Mouse (Mus musculus) forebrain, embryonic 16.5 days (tissue): ENCODE measurements at regions not wholly inside any gene's neighbourhood (a gene's known extent, or its start where the extent isn't known, plus 50 kb on each side); places are given as distances from the start of the nearest gene placed in this dataset.

Experiments
- ATAC-seq: fragments of 200-750 bp; cut with Nextera tagmentation; 2 replicates; pipeline ENCODE4 v1.8.0; 2017; ENCODE audit warnings: mild to moderate bottlenecking, moderate library complexity
- H3K27ac ChIP-seq: fragments of 300-500 bp; sonication (generic); 2 replicates; pipeline ENCODE4 v1.5.1; 2014; ENCODE audit warnings: low read length, control low read depth
- H3K27me3 ChIP-seq: fragments of 300-500 bp; sonication (generic); replicated peaks from 2 replicates; pipeline ENCODE4 v1.6.1; 2014; ENCODE audit warnings: low read length; ENCODE audit not compliant: control insufficient read depth, insufficient read depth
- H3K36me3 ChIP-seq: fragments of 300-500 bp; sonication (generic); 2 replicates; pipeline ENCODE4 v1.6.1; 2014; ENCODE audit not compliant: control insufficient read depth, insufficient read depth
- H3K4me1 ChIP-seq: fragments of 300-500 bp; sonication (generic); replicated peaks from 2 replicates; pipeline ENCODE4 v1.6.1; 2014; ENCODE audit warnings: low read length; ENCODE audit not compliant: control insufficient read depth, insufficient read depth
- H3K4me2 ChIP-seq: fragments of 300-500 bp; sonication (generic); 2 replicates; pipeline ENCODE4 v1.6.1; 2014; ENCODE audit warnings: mild to moderate bottlenecking, low read length, control low read depth
- H3K4me3 ChIP-seq: fragments of 300-500 bp; sonication (generic); replicated peaks from 2 replicates; pipeline ENCODE4 v1.5.1; 2014; ENCODE audit warnings: mild to moderate bottlenecking, low read length, control low read depth
- H3K9ac ChIP-seq: fragments of 300-500 bp; sonication (generic); replicated peaks from 2 replicates; pipeline ENCODE4 v1.6.1; 2014; ENCODE audit warnings: low read depth, low read length, control low read depth
- H3K9me3 ChIP-seq: fragments of 300-500 bp; sonication (generic); 2 replicates; pipeline ENCODE4 v1.6.1; 2016; ENCODE audit warnings: low read length; ENCODE audit not compliant: control insufficient read depth
- WGBS: fragments of 180-500 bp; shearing (Covaris S2); extraction: QIAGEN DNeasy Blood & Tissue Kit; methylation state at CpG from one replicate; pipeline ENCODE4 v1.1.7; 2014; 5-methylcytosine and 5-hydroxymethylcytosine counted together

- Histone ChIP-seq H3K27me3 (no peaks in the 10 kb centered on the region), H3K9me3 (no peaks in the 10 kb centered on the region), H3K27ac (no peak overlapping the region), H3K4me3 (no peak overlapping the region), H3K4me1 (no peaks in the 10 kb centered on the region), H3K4me2 (no peak overlapping the region), H3K36me3 (no peaks in the 10 kb centered on the region), H3K9ac (no peak overlapping the region)
- ATAC-seq: no peak
- 73% methylated on average over 9 of the region's 9 CpGs for WGBS
Measured at GRCm38 (mm10) chr9:104496220-104496619, 50.9 kb upstream of the Cpne4 start.

- Histone ChIP-seq H3K4me1 (no peaks in the 10 kb centered on the region), H3K4me3 (no peak overlapping the region), H3K4me2 (no peak overlapping the region), H3K9me3 (no peaks in the 10 kb centered on the region), H3K27me3 (no peaks in the 10 kb centered on the region), H3K9ac (no peak overlapping the region), H3K27ac (no peak overlapping the region), H3K36me3 (no peaks in the 10 kb centered on the region)
- ATAC-seq: no peak
Measured at GRCm38 (mm10) chr9:104490696-104491095, 56.4 kb upstream of the Cpne4 start.

- 85% methylated on average over 6 of the region's 6 CpGs for WGBS
- no peaks in the 10 kb centered on the region for H3K27me3 ChIP-seq
- no peaks in the 10 kb centered on the region for H3K4me1 ChIP-seq
- H3K4me3 ChIP-seq: no peak overlapping the region
- no peak for ATAC-seq
- H3K4me2 ChIP-seq: no peak overlapping the region
- no peaks in the 10 kb centered on the region for H3K9me3 ChIP-seq
- no peak overlapping the region for H3K9ac ChIP-seq
- H3K27ac ChIP-seq: no peak overlapping the region
- H3K36me3 ChIP-seq: no peaks in the 10 kb centered on the region
Measured at GRCm38 (mm10) chr9:104489383-104489782, 57.7 kb upstream of the Cpne4 start.

GRCm38 (mm10) chr9:104482440-104482839 lies 64.6 kb upstream of the Cpne4 start:
- H3K9ac ChIP-seq: no peak overlapping the region
- 74% methylated on average over 5 of the region's 5 CpGs for WGBS
- H3K4me3 ChIP-seq: no peak overlapping the region
- ATAC-seq: no peak
- no peak overlapping the region for H3K4me2 ChIP-seq
- no peaks in the 10 kb centered on the region for H3K9me3 ChIP-seq
- no peaks in the 10 kb centered on the region for H3K27me3 ChIP-seq
- no peaks in the 10 kb centered on the region for H3K4me1 ChIP-seq
- H3K36me3 ChIP-seq: no peaks in the 10 kb centered on the region
- no peak overlapping the region for H3K27ac ChIP-seq

GRCm38 (mm10) chr9:104480683-104481082 lies 66.4 kb upstream of the Cpne4 start:
- Histone ChIP-seq H3K4me2 (no peak overlapping the region), H3K4me1 (no peaks in the 10 kb centered on the region), H3K9ac (no peak overlapping the region), H3K36me3 (no peaks in the 10 kb centered on the region), H3K27ac (no peak overlapping the region), H3K27me3 (no peaks in the 10 kb centered on the region), H3K9me3 (no peaks in the 10 kb centered on the region), H3K4me3 (no peak overlapping the region)
- WGBS: 53% methylated on average over 1 of the region's 1 CpGs
- ATAC-seq: no peak

GRCm38 (mm10) chr9:104474831-104475230 lies 72.3 kb upstream of the Cpne4 start:
- Histone ChIP-seq H3K27me3 (no peaks in the 10 kb centered on the region), H3K4me2 (no peak overlapping the region), H3K27ac (no peak overlapping the region), H3K9me3 (no peaks in the 10 kb centered on the region), H3K9ac (no peak overlapping the region), H3K4me3 (no peak overlapping the region), H3K4me1 (no peaks in the 10 kb centered on the region), H3K36me3 (no peaks in the 10 kb centered on the region)
- ATAC-seq: no peak
- WGBS: 81% methylated on average over 4 of the region's 4 CpGs

- no peak overlapping the region for H3K9ac ChIP-seq
- H3K27me3 ChIP-seq: no peaks in the 10 kb centered on the region
- no peak overlapping the region for H3K4me3 ChIP-seq
- H3K4me2 ChIP-seq: no peak overlapping the region
- H3K4me1 ChIP-seq: no peaks in the 10 kb centered on the region
- 90% methylated on average over 1 of the region's 1 CpGs for WGBS
- no peaks in the 10 kb centered on the region for H3K36me3 ChIP-seq
- H3K27ac ChIP-seq: no peak overlapping the region
- ATAC-seq: no peak
- no peaks in the 10 kb centered on the region for H3K9me3 ChIP-seq
Measured at GRCm38 (mm10) chr9:104467238-104467637, 79.8 kb upstream of the Cpne4 start.

GRCm38 (mm10) chr9:104463701-104464100 lies 83.4 kb upstream of the Cpne4 start:
- H3K27me3 ChIP-seq: no peaks in the 10 kb centered on the region

GRCm38 (mm10) chr9:104460133-104460532 lies 87.0 kb upstream of the Cpne4 start:
- no peak overlapping the region for H3K4me3 ChIP-seq
- H3K27ac ChIP-seq: no peak overlapping the region
- H3K4me1 ChIP-seq: no peaks in the 10 kb centered on the region
- H3K36me3 ChIP-seq: no peaks in the 10 kb centered on the region
- no peak for ATAC-seq
- no peak overlapping the region for H3K4me2 ChIP-seq
- H3K9me3 ChIP-seq: no peaks in the 10 kb centered on the region
- no peaks in the 10 kb centered on the region for H3K27me3 ChIP-seq
- H3K9ac ChIP-seq: no peak overlapping the region

More at GRCm38 (mm10) chr9:104463701-104464100, 83.4 kb upstream of the Cpne4 start:
- no peak overlapping the region for H3K4me2 ChIP-seq
- ATAC-seq: no peak
- H3K9me3 ChIP-seq: no peaks in the 10 kb centered on the region
- H3K9ac ChIP-seq: no peak overlapping the region
- H3K27ac ChIP-seq: no peak overlapping the region
- no peaks in the 10 kb centered on the region for H3K36me3 ChIP-seq
- H3K4me1 ChIP-seq: no peaks in the 10 kb centered on the region
- WGBS: 83% methylated on average over 4 of the region's 4 CpGs
- no peak overlapping the region for H3K4me3 ChIP-seq

GRCm38 (mm10) chr9:104457635-104458034 lies 89.5 kb upstream of the Cpne4 start:
- H3K4me2 ChIP-seq: no peak overlapping the region
- ATAC-seq: no peak
- no peaks in the 10 kb centered on the region for H3K27me3 ChIP-seq
- no peaks in the 10 kb centered on the region for H3K9me3 ChIP-seq
- no peak overlapping the region for H3K27ac ChIP-seq
- no peak overlapping the region for H3K4me3 ChIP-seq
- H3K9ac ChIP-seq: no peak overlapping the region
- H3K36me3 ChIP-seq: no peaks in the 10 kb centered on the region
- 47% methylated on average over 4 of the region's 4 CpGs for WGBS
- H3K4me1 ChIP-seq: no peaks in the 10 kb centered on the region
